Mouse (Mus musculus): ENCODE results near the gene Cntn5.

The Cntn5 gene

DNA sequence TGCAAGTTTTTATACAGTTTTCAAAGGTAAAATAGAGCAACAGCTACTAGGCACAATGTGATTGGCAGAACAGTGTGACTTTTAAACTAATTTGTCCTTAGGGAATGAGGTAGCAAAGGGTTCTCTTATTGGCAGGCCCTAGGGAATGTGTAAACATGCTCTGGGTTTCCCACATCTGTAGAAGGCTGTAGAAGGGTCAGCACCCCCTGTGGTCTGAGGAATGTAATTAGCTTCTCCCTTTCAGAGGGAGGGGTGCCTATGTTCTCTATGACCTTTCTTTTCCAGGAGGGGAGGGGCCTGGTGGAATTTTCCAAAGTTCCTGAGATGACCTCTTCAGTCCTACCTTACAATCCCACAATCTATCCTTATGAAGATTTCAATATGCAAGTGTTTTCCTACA is 673.6 kb downstream of the Cntn5 start:
- no peak for DNase-seq (ENCODE audit: extremely low spot score)

DNA sequence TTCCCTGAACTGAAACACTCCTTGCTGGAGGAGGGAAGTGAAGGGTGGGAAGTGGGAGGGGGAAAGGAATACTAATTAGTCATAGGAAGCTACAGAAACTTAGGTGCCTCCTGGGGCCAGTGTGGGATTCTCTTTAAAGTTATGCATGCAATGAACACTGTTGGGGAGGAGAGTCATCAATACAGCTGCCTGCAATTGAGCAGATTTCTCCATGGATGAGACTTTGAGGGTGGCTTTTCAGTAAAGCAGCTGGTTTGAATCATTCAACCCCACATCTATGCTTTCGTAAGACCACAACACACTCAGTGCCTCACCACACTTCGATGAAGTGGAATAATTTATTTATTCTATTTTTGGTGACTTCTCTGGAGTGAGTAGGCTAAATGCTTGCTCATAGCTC is 674.9 kb downstream of the Cntn5 start:
- no peak for DNase-seq (ENCODE audit: extremely low spot score)

DNA sequence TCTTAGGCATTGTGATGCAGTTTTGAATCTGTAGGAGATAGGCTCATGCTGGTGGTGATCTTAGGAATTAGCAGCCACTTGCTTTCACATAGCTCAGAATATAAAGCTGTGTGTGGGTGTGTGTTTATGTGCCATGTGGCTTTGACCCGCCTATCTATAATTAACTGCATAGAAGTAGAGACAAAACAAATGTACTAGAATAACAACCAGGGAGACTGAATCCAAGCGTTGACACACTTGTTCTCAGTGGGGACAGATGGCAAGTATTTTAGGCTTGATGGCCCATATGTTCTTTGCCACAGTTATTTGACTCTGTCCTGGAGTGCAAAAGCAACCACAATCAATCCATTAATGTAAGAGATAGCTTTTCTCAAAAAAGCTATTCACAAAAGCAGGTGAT is 678.6 kb downstream of the Cntn5 start:
- DNase-seq (ENCODE audit: extremely low spot score), result no peak

DNA sequence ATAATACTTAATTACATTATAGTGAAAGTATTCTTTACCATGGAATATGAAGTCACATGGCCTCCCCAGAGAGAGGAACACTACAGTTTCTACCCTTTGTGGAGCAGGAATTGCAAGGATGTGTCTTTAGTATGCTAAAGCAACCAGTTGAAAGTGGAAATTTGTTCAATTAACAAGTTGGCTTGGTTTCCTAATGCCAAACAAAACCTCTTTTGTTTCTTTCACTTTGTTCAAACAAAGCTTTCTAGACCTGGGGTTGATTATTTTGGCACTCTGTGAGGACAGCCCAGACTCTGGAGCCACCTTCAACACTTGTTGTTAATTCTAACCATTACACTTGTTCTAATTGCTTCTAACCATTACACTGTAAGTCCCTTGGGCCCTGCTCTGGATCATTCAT is 718.5 kb downstream of the Cntn5 start:
- DNase-seq (ENCODE audit: extremely low spot score), result no peak

DNA sequence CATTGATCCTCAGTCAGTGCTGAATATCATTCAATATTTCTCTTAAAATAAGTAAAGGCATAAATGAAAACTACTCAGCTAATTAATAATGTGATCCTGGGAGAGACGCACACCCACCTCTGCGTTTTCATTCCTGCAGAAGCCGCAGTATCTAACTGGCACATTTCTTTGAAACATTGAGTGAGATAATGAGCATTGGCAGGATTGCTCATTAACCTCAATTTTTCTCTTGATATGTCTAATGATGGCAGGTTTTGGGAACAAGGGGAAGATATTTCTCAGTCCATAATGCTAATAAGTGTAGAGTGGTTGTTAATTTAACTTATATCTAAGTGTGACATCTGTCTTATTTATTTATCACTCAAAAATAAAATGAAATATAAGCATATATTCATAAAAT is 734.0 kb downstream of the Cntn5 start:
- no peak for DNase-seq (ENCODE audit: extremely low spot score)

DNA sequence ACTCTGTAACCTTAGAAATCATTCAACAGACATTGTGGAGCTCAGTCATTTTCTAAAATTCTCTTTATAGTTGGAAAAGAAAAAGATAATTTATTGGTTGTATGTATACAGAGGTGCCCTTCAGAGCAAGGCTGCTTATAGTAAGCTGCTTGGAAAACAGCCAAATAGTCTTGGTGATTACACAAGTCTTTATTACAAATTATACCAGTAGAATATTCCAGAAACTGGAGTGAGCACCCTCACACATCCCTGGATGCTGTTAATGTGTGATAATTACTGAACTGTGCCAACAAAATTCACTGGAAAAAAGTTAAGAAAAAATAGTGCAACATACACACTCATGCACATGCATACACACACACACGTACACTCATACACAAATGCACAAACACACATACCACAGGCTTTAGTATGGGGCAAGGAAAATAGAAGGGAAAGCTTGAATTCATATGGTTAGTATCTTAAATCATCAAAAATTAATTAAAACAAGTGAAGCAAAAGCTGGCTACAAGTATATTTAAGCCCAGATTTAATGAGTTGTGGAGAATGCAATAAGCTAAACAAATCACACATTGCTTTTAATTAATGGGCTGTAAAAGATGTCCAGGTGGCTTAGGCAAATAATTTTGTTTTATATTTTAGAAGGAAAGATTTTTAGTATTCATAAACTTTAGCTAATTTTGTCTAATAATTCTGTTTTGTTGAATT is 783.1 kb downstream of the Cntn5 start:
- no peak for DNase-seq (ENCODE audit: extremely low spot score)

DNA sequence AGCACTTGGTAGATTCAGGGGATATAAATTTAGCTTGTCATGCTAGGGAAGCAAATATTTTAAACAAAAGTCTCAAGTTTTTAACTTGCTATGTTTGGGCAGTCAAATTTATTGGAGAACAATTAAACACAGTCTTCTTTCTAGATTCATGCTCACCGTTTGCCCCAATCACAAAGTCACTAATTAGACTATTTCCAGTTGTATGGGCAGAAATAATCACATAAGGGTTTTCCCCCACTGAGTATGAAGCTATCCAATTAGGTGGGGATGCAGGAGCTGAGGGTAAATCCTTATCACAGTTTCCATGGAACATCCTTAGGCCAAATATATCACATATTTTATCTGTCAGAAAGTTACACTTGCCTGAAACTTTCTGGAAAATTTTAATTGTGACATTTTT is 788.0 kb downstream of the Cntn5 start:
- no peak for DNase-seq (ENCODE audit: extremely low spot score)

DNA sequence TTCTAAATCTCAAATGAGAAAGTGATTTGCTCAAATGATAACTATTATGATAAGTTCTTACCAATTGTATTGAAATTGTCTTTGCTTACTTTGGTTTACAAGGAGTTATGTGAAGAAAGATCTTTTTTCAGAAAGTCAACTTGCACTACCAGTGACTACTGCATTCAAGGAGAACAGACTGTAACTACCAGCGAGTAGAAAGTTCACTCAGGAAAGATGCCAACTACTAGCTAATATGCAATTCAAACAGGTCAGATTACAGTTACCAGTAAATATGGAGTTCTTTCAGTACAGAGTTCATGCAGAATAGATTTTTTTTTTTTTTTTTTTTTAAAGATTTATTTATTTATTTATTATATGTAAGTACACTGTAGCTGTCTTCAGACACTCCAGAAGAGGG is 795.4 kb downstream of the Cntn5 start:
- DNase-seq (ENCODE audit: extremely low spot score), result no peak

DNA sequence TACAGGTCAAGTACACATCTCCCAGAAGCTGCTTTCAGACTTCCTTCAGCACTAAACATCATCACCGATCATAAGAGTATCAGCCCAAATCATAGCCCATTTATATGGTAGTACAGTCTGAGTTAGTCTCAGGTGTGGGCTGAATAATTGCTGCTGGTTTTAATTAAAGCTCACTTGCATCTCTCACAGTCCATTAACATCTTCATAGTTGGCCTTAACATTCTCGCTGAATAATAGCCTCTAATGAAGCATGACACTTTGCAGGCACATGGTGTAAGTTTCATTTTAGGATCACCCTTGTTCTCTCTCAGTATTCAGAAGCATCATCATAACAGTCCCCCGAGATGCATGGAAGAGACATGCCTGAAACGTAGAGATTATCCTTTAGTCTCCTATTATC is 796.7 kb downstream of the Cntn5 start:
- no peak for DNase-seq (ENCODE audit: extremely low spot score)

DNA sequence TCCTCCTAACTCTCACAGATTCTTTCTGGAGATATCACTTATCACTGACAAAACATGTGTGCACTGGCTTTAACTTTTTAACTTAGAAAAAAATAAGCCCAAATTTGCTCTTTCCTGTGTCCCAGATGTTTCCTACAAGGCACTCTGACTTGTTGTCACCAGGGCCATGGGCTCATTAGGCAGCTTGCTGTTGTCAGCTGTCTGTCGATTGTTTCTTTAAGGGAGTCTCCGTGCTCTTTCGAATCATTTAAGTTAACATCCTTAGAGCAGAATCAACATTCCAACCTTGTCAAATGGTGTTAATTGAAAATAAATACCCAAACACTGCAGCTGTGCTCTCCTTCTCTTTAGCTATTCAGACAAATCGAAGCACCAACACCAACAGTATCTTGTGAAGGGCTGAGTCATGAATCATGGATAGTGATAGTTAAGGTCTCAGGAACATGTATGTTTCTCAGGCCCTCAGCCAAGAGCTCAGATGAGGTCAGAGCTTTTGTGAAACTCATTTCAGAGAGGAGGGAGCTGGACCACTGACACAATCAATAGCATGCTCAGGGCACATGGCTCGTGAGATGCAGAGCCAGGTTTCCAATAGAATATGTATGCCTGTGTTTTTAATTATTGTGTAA is 802.6 kb downstream of the Cntn5 start:
- no peak for DNase-seq (ENCODE audit: extremely low spot score)

DNA sequence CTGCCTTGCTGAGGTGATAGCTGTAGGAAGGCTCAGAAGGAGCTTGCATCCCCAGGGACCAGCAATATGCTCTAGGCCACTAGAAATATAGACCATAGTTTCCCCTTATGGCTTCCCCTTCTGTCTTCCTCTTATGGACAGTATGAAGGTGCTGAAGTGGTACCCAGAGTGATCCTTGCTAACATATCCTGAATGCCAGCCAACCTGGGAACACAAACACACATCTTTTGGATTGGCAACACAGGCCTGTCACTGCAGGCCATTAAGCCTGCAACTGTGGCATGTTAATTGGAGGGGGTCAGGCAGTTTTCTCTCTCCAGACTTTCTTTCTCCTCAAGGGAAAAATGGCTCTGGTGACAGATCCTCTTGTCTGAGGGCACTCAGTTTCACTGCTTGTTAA is 828.3 kb downstream of the Cntn5 start:
- no peak for DNase-seq (ENCODE audit: extremely low spot score)

DNA sequence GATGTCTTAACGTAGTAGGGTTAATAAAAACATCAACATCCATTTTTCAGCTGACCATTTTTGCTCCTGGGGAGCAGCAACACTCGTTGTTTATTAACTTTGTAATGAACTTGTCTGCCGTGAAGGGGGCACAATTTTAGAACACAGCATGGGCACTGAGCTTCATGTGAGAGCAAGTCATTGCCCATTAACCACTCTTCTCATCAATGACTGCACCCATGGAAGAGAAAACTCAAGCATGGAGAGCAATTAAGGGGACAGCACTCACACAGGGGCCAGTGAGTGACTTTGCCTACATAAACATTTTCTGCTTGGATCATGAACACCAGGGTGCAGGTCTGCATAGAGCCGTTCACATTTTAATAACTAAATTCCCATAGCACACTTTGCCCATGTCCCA is 831.2 kb downstream of the Cntn5 start:
- DNase-seq (ENCODE audit: extremely low spot score), result no peak

DNA sequence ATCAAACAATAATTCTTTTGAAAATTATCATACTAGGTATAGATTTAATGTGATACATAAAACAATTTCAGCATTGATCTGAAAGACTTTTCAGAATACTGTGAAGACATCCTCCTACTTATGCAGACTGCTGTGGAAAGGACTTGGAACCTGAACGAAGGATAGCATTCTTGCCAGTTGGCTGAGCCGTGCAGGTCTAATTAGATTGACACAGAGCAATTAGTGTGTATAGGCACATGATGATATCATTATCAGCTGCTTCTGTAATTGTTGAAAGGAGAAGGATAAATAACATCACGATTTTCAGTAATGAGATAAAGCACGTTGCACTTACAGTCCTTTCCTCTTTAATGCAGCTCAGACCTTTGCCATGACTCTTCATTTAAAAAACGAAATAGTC is 831.7 kb downstream of the Cntn5 start:
- DNase-seq (ENCODE audit: extremely low spot score), result no peak

DNA sequence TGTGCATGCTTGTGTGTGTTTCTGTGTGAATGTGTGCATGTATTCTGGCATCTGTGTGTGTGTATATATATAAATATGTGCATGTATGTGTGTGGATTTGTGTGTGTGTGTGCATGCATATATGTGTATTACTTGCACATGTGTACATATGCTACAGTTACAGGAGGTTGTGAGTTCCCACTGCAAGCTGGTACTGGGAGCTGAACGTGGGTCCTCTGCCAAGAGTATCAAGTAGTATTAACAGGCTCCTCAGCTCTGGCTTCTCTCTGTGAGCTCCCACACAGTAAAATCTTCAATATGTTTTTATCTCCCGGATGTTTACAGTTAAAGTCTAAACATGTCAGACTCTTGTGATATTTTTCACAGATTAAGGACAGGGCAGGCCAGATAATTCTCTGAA is 833.3 kb downstream of the Cntn5 start:
- DNase-seq (ENCODE audit: extremely low spot score), result no peak

DNA sequence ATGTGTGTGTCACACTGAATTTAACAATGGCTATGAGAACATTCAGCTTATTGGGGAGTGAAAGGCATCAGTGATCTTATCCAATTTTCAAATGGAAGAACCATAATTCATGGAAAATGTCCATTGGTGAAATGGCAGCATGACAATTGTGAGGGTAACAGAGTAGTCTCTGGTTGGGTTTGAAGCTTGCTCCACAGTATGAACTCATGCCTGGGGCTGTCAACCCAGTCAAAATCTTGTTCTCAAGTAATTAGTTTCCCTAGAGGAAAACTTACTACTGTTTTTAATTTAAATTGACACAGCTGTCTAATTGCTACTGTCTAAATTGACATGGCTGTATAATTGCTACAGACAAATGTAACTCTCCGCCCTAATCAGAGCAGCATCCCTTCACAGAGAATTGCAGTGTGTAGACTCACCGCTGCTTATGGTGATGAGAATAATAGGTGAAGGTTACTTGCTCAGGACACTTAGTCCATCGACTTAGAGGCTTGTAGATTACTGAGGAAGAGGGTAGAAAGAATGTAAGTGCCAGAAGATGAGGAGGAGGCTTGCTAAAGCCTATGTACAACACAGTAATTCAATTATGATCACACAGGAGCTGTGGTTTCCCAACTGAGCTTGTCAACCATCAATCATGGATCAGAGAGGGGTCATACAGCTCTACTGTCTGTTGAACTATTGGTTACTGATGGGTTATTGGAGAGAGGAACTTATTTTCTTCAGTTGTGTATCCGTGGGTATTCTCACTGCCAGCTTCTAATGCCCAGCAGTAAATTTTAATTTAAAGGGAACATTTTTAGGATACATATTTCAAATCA is 859.4 kb downstream of the Cntn5 start:
- DNase-seq (ENCODE audit: extremely low spot score), result no peak

DNA sequence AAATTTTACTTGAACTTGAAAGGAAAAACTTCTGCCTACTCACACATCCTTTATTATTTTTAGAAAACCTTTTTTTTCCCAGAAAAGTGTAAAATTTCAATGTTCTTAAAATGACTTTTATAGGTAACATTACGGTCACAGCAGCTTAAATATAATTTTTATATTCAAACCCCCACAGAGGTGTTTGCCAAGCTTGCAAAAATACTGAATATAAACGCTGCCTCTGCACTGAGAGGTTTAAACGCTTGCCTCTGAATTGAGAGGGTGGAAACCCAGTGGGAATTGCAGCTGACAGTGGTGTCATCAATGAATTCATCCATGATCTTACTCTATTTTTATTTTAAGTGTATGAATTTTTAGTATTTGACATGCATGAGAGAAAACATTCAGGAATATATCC is 861.6 kb downstream of the Cntn5 start:
- DNase-seq (ENCODE audit: extremely low spot score), result no peak

DNA sequence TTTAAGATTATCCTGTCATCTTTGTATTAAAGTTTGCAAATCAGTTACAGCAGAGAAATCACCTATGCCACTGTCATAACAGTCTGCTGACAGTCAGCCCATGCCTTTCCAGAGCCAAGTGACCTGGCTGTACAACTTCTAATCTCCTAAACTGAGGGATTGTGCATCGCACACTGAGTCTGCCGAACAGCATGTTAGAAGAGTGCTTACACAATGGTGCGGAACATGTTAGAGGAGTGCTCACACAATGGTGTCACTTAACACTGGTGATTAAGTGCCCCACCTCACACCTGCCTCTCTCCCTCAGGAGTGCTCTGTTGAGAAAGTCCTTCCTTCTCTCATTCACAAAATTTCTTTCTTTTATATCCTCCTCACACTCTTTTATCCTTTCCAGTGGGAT is 889.4 kb downstream of the Cntn5 start:
- no peak for DNase-seq (ENCODE audit: extremely low spot score)

DNA sequence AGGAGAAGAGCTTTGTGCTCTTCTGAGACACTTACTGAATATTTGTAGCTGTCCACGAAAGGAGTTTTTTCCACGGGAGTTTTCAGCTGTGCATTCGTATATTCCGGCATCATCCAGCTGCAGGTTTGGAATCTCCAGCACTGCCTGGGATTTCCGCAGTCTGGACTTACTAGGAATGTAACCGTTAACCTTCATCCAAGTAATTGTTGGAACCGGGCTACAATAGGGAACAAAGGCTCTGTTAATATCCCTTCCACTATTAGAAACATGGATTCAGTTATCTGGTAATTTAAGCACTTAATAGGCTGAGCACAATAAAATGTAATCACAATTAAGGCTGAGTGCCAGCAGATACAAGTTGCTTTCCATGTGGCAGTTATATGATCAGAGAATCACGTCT is 920.5 kb downstream of the Cntn5 start:
- DNase-seq (ENCODE audit: extremely low spot score), result no peak

DNA sequence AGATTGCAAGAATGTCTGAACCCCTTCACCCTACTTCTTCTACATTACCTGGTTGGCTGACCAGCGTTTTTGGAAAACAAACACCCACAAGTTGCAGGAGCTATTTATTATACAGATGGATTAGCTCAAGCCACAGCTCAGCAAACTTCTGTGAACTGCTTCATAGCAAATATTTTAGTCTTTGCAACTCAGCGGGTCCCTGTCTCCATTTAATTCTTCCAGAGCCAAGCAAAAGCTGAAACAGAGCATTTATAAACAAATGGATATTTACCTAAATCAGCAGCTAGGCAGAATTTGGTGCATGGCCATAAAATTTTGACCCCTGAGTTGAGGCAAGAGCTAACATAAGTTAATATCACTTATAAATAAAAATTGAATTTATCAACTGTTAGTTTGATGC is 921.4 kb downstream of the Cntn5 start:
- DNase-seq (ENCODE audit: extremely low spot score), result no peak

DNA sequence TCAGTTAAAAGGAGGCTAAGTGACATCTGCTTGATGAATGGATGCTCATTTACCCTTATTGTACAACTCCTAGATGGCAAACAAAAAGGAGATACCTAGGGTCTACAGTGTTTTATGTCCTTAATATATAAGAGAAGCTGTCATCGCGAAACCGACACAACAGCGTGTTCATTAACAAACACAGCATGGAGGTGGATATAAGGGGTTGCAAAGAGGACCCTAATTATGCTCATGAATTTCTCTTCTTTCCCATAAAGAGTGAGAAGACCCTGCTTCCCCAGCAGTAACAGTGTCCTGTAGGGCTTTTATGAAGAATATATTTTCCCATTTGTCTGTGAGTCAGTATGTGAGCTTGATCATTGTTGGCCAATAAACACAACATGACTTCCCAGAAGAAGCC is 939.2 kb downstream of the Cntn5 start:
- no peak for DNase-seq (ENCODE audit: extremely low spot score)

DNA sequence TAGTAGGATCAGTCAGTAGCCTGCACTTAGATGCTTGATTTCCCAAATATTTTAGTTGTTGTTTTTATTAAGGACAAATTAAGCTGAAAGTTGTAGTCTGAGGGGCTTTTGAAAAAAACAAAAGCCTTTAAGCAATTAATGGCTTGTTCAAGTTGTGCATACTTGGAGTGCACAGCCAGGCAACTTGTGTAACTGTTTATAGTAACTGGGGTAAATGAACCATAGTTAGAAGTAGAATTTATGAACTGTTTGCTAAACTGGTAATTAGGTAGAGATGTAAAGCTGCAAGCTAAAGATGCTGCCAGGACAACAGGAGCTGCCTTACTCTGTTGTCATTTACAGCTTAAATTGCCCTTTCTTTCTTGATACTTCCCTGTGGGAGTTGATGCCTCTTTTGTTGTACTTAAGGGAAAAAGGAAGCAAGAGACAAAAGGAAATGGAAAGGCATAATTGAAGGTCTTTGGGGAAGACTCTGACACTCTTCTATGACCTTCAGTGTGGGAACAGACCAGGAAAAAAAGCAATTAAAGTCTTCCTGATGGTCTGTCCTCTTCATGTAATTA is 943.9 kb downstream of the Cntn5 start:
- DNase-seq (ENCODE audit: extremely low spot score), result no peak

DNA sequence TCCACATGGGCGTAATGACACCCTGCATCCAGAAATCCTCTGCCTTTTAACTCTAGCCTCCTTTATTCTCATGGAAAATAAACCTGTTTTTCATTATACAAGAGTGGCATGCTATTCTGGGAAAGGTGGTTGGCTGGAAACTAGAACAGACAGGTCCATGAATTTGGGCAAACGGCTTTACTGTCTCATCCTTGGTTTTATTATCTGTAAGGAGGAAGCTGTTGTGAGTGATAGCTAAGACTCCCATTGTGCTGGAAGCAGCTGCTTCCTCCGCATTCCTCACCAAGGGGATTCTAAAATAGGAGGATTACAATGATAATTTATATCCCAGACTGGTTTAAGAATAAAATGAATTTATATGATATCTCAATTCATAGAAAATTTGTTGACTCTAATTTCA is 955.2 kb downstream of the Cntn5 start:
- no peak for DNase-seq (ENCODE audit: extremely low spot score)

DNA sequence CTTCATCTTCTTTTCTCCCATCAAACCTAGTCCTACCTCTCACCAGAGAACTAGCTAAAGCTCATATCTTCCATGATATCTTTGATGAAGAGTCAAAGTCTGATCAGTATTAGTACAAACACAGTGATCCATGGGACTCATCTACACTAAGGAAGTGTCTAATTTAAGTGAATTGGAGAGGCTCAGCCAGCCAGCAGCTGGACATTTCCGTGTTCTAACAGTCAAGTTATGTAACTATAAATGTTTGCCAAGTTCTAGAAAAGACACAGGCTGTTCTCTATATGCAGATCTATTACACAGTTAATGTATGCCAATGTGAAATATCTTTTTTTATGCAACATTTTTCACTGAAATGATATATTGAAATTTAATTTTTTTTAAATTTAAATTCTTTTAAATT is 959.7 kb downstream of the Cntn5 start:
- no peak for DNase-seq (ENCODE audit: extremely low spot score)

All from embryo, embryonic 9.5 days (tissue).